Mouse (Mus musculus) forebrain, embryonic 11.5 days (tissue): ENCODE data around the gene Arhgap23. TPM values are rescaled to one million over a fixed set of nuclear protein-coding genes. Genes with fewer than 3 reads are reported as not detected.

Source experiments
- ATAC-seq: fragments of 200-750 bp; cut with Nextera tagmentation; replicated peaks from 2 replicates; pipeline ENCODE4 v1.8.0; 2017; ENCODE audit warnings: moderate TSS enrichment; ENCODE audit not compliant: low FRiP score
- DNase-seq: peaks from one replicate; pipeline ENCODE4 v3.0.0-alpha.2; 2017; ENCODE audit warnings: low spot score
- H3K27ac ChIP-seq: fragments of 300-500 bp; sonication (generic); 2 replicates; pipeline ENCODE4 v1.5.1; 2014; ENCODE audit warnings: low read depth, low read length
- H3K27me3 ChIP-seq: fragments of 300-500 bp; sonication (generic); 2 replicates; pipeline ENCODE4 v1.6.1; 2014; ENCODE audit warnings: mild to moderate bottlenecking, low read length, mixed read lengths; ENCODE audit not compliant: control insufficient read depth, insufficient read depth
- H3K36me3 ChIP-seq: fragments of 300-500 bp; sonication (generic); 2 replicates; pipeline ENCODE4 v1.6.1; 2014; ENCODE audit warnings: mild to moderate bottlenecking, low read length, moderate library complexity, mixed read lengths; ENCODE audit not compliant: control insufficient read depth, insufficient read depth
- H3K4me1 ChIP-seq: fragments of 300-500 bp; sonication (generic); replicated peaks from 2 replicates; pipeline ENCODE4 v1.6.1; 2014; ENCODE audit warnings: low read length, mixed read lengths; ENCODE audit not compliant: control insufficient read depth, insufficient read depth
- H3K4me2 ChIP-seq: fragments of 300-500 bp; sonication (generic); 2 replicates; pipeline ENCODE4 v1.6.1; 2014; ENCODE audit warnings: low read depth, mild to moderate bottlenecking, low read length, moderate library complexity, mixed read lengths; ENCODE audit not compliant: severe bottlenecking
- H3K4me3 ChIP-seq: fragments of 300-500 bp; sonication (generic); 2 replicates; pipeline ENCODE4 v1.5.1; 2014; ENCODE audit warnings: low read depth, low read length
- H3K9ac ChIP-seq: fragments of 300-500 bp; sonication (generic); 2 replicates; pipeline ENCODE4 v1.6.1; 2014; ENCODE audit warnings: low read length
- H3K9me3 ChIP-seq: fragments of 300-500 bp; sonication (generic); 2 replicates; pipeline ENCODE4 v1.6.1; 2016; ENCODE audit warnings: low read length, mixed read lengths; ENCODE audit not compliant: control insufficient read depth
- WGBS: fragments of 180-500 bp; shearing (Covaris S2); extraction: QIAGEN DNeasy Blood & Tissue Kit; methylation state at CpG from one replicate; pipeline ENCODE4 v1.1.7; 2014; 5-methylcytosine and 5-hydroxymethylcytosine counted together
- polyA plus RNA-seq: library from polyadenylated mRNA; unstranded; fragments of >200 nt; fragmentation: Nextera tagmentation; extraction: Ambion mirVana; gene quantifications from 2 replicates; pipeline ENCODE4 v1.2.1, GENCODE M21; 2014

The Arhgap23 gene
- polyA plus RNA-seq, 1 experiment from 2014 or later: 3.2 TPM

DNA sequence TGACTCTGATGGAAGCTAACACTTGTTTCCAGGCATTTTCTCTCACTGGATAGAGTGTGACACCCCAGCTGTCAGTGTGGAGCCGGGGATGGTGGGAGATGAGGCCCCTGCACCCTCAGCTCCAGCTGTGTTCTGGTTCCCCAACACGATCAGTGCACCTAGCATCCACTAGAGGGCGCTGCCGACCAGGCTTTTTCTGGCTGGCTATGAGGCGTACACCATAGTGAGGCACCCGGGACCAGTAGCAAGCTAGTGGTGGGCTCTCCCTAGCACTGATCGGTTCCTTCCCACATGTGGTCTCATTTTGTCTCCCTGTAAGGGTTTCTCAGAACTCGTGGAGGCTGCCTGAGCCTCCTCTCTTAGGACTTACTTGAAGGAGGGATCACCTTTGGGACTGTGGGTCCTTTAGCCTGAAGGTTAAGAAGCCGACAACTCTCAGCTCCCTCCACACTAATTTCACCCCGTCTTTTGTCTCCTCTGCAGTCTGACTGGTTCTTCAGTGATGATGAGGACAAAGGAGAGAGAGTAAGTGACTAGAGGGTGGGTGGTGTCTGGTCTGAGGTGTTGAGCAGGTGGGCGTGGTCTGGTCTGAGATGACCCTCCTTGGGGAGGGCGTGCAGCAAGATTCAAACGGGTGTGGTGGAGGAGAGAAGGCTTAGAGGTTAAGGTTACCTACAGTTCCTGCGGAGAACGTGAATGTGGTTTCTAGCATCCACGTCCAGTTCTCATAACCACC is 74.4 kb downstream of the Arhgap23 start:
- no peak overlapping the region for H3K4me2 ChIP-seq
- H3K4me1 ChIP-seq: no peaks in the 10 kb centered on the region
- H3K27ac ChIP-seq: no peak overlapping the region
- WGBS: 18% methylated on average over 16 of the region's 16 CpGs
- no peaks in the 10 kb centered on the region for H3K9me3 ChIP-seq
- DNase-seq (peak; percentile 92), ATAC-seq (peak; percentile 65; the same call in 1 of the 2 replicates)
- H3K27me3 ChIP-seq: no peaks in the 10 kb centered on the region
- H3K36me3 ChIP-seq: no peaks in the 10 kb centered on the region
- no peak overlapping the region for H3K4me3 ChIP-seq
- no peak overlapping the region for H3K9ac ChIP-seq

DNA sequence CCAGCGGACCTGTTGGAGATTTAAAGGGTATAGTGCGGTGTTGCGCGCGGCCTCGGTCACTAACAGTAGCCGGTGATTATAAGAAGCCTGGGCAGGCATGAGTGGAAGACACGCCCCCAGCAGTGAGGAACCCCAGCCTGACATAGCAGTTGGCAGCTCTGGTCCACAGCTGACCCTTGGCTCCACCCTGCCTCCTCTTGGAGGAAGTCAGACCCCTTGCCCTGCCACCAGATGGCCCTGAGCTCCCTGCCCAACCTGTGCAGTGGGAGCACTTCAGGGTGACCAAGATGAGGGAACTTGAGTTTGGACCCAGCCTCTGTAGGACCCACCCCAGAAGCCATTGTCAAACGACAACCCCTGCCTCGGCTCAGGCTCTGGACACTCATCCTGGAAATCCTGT is 76.3 kb downstream of the Arhgap23 start:
- H3K4me1 ChIP-seq: no peaks in the 10 kb centered on the region
- no peak overlapping the region for H3K4me3 ChIP-seq
- no peaks in the 10 kb centered on the region for H3K36me3 ChIP-seq
- ATAC-seq: no peak
- no peak overlapping the region for H3K27ac ChIP-seq
- no peaks in the 10 kb centered on the region for H3K27me3 ChIP-seq
- no peak for DNase-seq
- H3K4me2 ChIP-seq: no peak overlapping the region
- H3K9me3 ChIP-seq: no peaks in the 10 kb centered on the region
- no peak overlapping the region for H3K9ac ChIP-seq
- 74% methylated on average over 10 of the region's 10 CpGs for WGBS

- Histone ChIP-seq H3K4me1 (no peaks in the 10 kb centered on the region), H3K36me3 (no peaks in the 10 kb centered on the region), H3K4me3 (no peak overlapping the region), H3K27me3 (no peaks in the 10 kb centered on the region), H3K9me3 (no peaks in the 10 kb centered on the region), H3K27ac (no peak overlapping the region), H3K4me2 (no peak overlapping the region), H3K9ac (no peak overlapping the region)
- DNase-seq: no peak
- no peak for ATAC-seq
- WGBS: 87% methylated on average over 3 of the region's 3 CpGs
These were observed 77.5 kb downstream of the Arhgap23 start for GRCm38 (mm10) chr11:97492836-97493235.

- no peaks in the 10 kb centered on the region for H3K36me3 ChIP-seq
- 94% methylated on average over 4 of the region's 4 CpGs for WGBS
- DNase-seq: no peak
- H3K27ac ChIP-seq: no peak overlapping the region
- H3K9me3 ChIP-seq: no peaks in the 10 kb centered on the region
- peaks cover 38% of the 10 kb centered on the region for H3K27me3 ChIP-seq
- H3K4me3 ChIP-seq: no peak overlapping the region
- H3K9ac ChIP-seq: no peak overlapping the region
- no peak for ATAC-seq
- peaks cover 11% of the 10 kb centered on the region for H3K4me1 ChIP-seq
- H3K4me2 ChIP-seq: no peak overlapping the region
These were observed 82.2 kb downstream of the Arhgap23 start for GRCm38 (mm10) chr11:97497543-97497942.

DNA sequence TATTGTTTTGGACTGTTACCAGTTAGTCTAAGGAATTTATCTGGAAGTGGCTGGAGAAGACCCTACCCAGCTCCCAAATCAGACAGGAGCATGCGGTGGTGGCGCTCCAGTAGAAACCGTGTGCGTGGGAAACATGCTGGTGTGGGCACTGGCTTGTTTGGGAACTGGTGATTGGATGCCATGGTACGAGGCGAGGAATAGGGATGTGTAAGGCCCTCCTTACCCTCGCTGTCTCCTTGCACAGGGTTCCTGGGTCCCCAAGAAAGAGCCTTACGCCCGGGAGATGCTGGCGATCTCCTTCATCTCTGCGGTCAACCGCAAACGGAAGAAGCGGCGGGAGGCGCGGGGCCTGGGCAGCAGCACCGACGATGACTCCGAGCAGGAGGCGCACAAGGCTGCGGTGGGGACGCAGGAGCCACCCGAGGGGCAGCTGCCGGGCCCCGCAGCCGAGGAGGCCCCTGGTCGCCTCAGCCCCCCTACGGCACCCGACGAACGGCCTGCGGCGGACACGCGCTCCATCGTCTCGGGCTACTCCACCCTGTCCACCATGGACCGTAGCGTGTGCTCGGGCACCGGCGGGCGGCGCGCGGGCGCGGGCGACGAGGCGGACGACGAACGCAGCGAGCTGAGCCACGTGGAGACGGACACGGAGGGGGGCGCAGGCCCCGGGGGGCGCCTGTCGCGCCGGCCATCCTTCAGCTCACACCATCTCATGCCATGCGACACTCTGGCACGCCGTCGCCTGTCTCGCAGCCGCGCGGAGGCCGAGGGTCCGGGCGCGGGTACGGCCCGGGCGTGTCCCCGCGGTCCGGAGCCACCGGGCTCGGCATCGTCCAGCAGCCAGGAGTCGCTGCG is 84.8 kb downstream of the Arhgap23 start, which contains the start of gene 4933428G20Rik:
Gene 4933428G20Rik, minus strand, starts transcription at position 476 of the 855 bp plus-strand sequence.
- H3K27me3 ChIP-seq: peaks cover 40% of the 10 kb centered on the region
- H3K9me3 ChIP-seq: no peaks in the 10 kb centered on the region
- H3K36me3 ChIP-seq: no peaks in the 10 kb centered on the region
- H3K4me1 ChIP-seq: peaks cover 11% of the 10 kb centered on the region
- H3K4me2 ChIP-seq: peak within 1 kb of the TSS; percentile 63
- peak within 1 kb of the TSS; percentile 39 for H3K9ac ChIP-seq
- no peak for ATAC-seq
- 8% methylated on average over 79 of the region's 88 CpGs for WGBS
- no peak within 1 kb of the TSS for H3K27ac ChIP-seq
- no peak for DNase-seq
- peak within 1 kb of the TSS; percentile 37 for H3K4me3 ChIP-seq

DNA sequence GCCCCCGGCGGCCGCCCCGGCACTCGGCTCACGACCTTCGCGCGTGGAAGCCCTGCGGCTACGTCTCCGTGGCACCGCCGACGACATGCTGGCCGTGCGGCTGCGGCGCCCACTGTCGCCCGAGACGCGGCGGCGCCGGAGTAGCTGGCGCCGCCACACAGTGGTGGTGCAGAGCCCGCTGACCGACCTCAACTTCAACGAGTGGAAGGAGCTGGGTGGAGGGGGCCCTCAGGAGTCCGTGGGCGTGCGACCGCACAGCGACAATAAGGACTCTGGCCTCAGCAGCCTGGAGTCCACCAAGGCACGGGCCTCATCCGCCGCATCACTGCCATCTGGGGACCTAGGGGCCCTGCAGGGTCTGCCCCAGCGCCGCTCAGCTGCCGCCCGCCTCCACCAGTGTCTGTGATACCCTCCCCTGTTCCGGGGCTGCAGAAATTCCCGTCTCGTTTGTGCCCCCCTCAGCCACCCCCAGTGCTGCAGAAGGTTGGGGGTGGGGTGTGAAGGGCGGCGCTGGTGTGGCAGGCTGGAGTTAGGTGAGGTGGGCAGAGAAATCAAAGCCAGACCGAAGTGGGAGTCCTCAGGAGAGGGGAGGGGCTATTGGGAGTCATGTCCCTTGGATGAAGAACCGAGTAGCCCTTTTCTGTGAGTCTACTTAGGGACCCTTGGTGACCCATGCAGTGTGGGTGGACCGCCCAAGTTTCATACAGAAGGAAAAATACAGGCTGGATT is 85.6 kb downstream of the Arhgap23 start:
- ATAC-seq (0 out of 2 replicates have a peak, but pooled peaks have one; percentile 12), DNase-seq (no peak)
- Histone ChIP-seq H3K4me1 (peaks cover 11% of the 10 kb centered on the region), H3K36me3 (no peaks in the 10 kb centered on the region), H3K27me3 (peaks cover 40% of the 10 kb centered on the region), H3K9ac (peak overlapping the region; percentile 39), H3K27ac (no peak overlapping the region), H3K4me2 (peak overlapping the region; percentile 63), H3K4me3 (peak overlapping the region; percentile 37), H3K9me3 (no peaks in the 10 kb centered on the region)
- 8% methylated on average over 51 of the region's 51 CpGs for WGBS

GRCm38 (mm10) chr11:97502383-97502782 is 87.0 kb downstream of the Arhgap23 start:
- no peak overlapping the region for H3K9ac ChIP-seq
- no peak overlapping the region for H3K4me2 ChIP-seq
- peaks cover 40% of the 10 kb centered on the region for H3K27me3 ChIP-seq
- 49% methylated on average over 9 of the region's 9 CpGs for WGBS
- H3K36me3 ChIP-seq: no peaks in the 10 kb centered on the region
- no peaks in the 10 kb centered on the region for H3K9me3 ChIP-seq
- no peak for DNase-seq
- peaks cover 11% of the 10 kb centered on the region for H3K4me1 ChIP-seq
- H3K27ac ChIP-seq: no peak overlapping the region
- ATAC-seq: no peak
- no peak overlapping the region for H3K4me3 ChIP-seq

GRCm38 (mm10) chr11:97502846-97503245 is 87.5 kb downstream of the Arhgap23 start:
- H3K27ac ChIP-seq: no peak overlapping the region
- no peak overlapping the region for H3K9ac ChIP-seq
- no peaks in the 10 kb centered on the region for H3K9me3 ChIP-seq
- WGBS: 89% methylated on average over 4 of the region's 4 CpGs
- ATAC-seq (no peak), DNase-seq (no peak)
- peaks cover 11% of the 10 kb centered on the region for H3K4me1 ChIP-seq
- no peak overlapping the region for H3K4me2 ChIP-seq
- peaks cover 40% of the 10 kb centered on the region for H3K27me3 ChIP-seq
- no peak overlapping the region for H3K4me3 ChIP-seq
- H3K36me3 ChIP-seq: no peaks in the 10 kb centered on the region
